Mouse (Mus musculus): ENCODE data around the gene Myh7b. TPM values are rescaled to one million over a fixed set of nuclear protein-coding genes. Genes with fewer than 3 reads are reported as not detected.

Gene Myh7b
- polyA plus RNA-seq (2012; rRNA removed): 0.04 TPM in 2 replicates

- no peak for DNase-seq (ENCODE audit: low read depth in 1 of 2, low spot score in 2 of 2)
- no peak for TF ChIP-seq CTCF (IDR thresholded peaks at IDR 0.05; ENCODE audit: extremely low read depth, insufficient read depth, insufficient read length, insufficient replicate concordance)
- Histone ChIP-seq H3K27ac (ENCODE audit: insufficient read depth, low read length) (no peak within 1 kb of the TSS), H3K4me1 (ENCODE audit: control insufficient read depth, insufficient read depth, insufficient read length) (peaks cover 5% of the 10 kb centered on the region; the same call in 1 of the 2 replicates), H3K27me3 (ENCODE audit: control insufficient read depth, insufficient read depth, low read length) (no peaks in the 10 kb centered on the region; the same call in 1 of the 2 replicates), H3K36me3 (ENCODE audit: control insufficient read depth, insufficient read depth, low read length) (no peaks in the 10 kb centered on the region), H3K4me3 (ENCODE audit: extremely low read depth, insufficient read depth, insufficient read length) (no peak within 1 kb of the TSS)
- WGBS: 56% methylated on average over 4 of the region's 4 CpGs
Observed at GRCm38 (mm10) chr2:155610978-155611377, at the start of gene Myh7b. Myh7b (plus strand) TSS chr2:155611212.

GRCm38 (mm10) chr2:155562209-155562608, 48.8 kb upstream of the Myh7b start:
- DNase-seq (ENCODE audit: low read depth in 1 of 2, low spot score in 2 of 2): no peak
- no peak overlapping the region for H3K27ac ChIP-seq (ENCODE audit: insufficient read depth, low read length)
- 51% methylated on average over 1 of the region's 1 CpGs for WGBS
- TF ChIP-seq CTCF (IDR thresholded peaks at IDR 0.05; ENCODE audit: extremely low read depth, insufficient read depth, insufficient read length, insufficient replicate concordance) (no peak), POLR2A (IDR thresholded peaks at IDR 0.05; ENCODE audit: low read depth, low read length) (no peak)
- H3K4me3 ChIP-seq (ENCODE audit: extremely low read depth, insufficient read depth, insufficient read length): no peak overlapping the region
- H3K36me3 ChIP-seq (ENCODE audit: control insufficient read depth, insufficient read depth, low read length): peaks cover 1% of the 10 kb centered on the region; the same call in 1 of the 2 replicates
- no peaks in the 10 kb centered on the region for H3K27me3 ChIP-seq (ENCODE audit: control insufficient read depth, insufficient read depth, low read length)
- H3K4me1 ChIP-seq (ENCODE audit: control insufficient read depth, insufficient read depth, insufficient read length): no peaks in the 10 kb centered on the region

- Histone ChIP-seq H3K4me1 (ENCODE audit: control insufficient read depth, insufficient read depth, insufficient read length) (no peaks in the 10 kb centered on the region), H3K27ac (ENCODE audit: insufficient read depth, low read length) (no peak overlapping the region), H3K27me3 (ENCODE audit: control insufficient read depth, insufficient read depth, low read length) (no peaks in the 10 kb centered on the region), H3K4me3 (ENCODE audit: extremely low read depth, insufficient read depth, insufficient read length) (no peak overlapping the region), H3K36me3 (ENCODE audit: control insufficient read depth, insufficient read depth, low read length) (peaks cover 1% of the 10 kb centered on the region; the same call in 1 of the 2 replicates)
- WGBS: 74% methylated on average over 4 of the region's 4 CpGs
- DNase-seq (ENCODE audit: low read depth in 1 of 2, low spot score in 2 of 2): no peak
- TF ChIP-seq POLR2A (IDR thresholded peaks at IDR 0.05; ENCODE audit: low read depth, low read length) (no peak), CTCF (IDR thresholded peaks at IDR 0.05; ENCODE audit: extremely low read depth, insufficient read depth, insufficient read length, insufficient replicate concordance) (no peak)
Observed at GRCm38 (mm10) chr2:155562934-155563333, 48.1 kb upstream of the Myh7b start.

GRCm38 (mm10) chr2:155567751-155568150, 43.3 kb upstream of the Myh7b start:
- H3K27ac ChIP-seq (ENCODE audit: insufficient read depth, low read length): no peak overlapping the region
- WGBS: 80% methylated on average over 5 of the region's 5 CpGs
- H3K4me1 ChIP-seq (ENCODE audit: control insufficient read depth, insufficient read depth, insufficient read length): no peaks in the 10 kb centered on the region
- 0 out of 2 replicates have a peak, but pooled peaks cover 1% of the 10 kb centered on the region for H3K36me3 ChIP-seq (ENCODE audit: control insufficient read depth, insufficient read depth, low read length)
- H3K27me3 ChIP-seq (ENCODE audit: control insufficient read depth, insufficient read depth, low read length): no peaks in the 10 kb centered on the region
- TF ChIP-seq CTCF (IDR thresholded peaks at IDR 0.05; ENCODE audit: extremely low read depth, insufficient read depth, insufficient read length, insufficient replicate concordance): no peak
- no peak for TF ChIP-seq POLR2A (IDR thresholded peaks at IDR 0.05; ENCODE audit: low read depth, low read length)
- no peak overlapping the region for H3K4me3 ChIP-seq (ENCODE audit: extremely low read depth, insufficient read depth, insufficient read length)
- no peak for DNase-seq (ENCODE audit: low read depth in 1 of 2, low spot score in 2 of 2)

GRCm38 (mm10) chr2:155569223-155569807, 41.7 kb upstream of the Myh7b start:
- Histone ChIP-seq H3K27ac (ENCODE audit: insufficient read depth, low read length) (no peak overlapping the region), H3K36me3 (ENCODE audit: control insufficient read depth, insufficient read depth, low read length) (0 out of 2 replicates have a peak, but pooled peaks cover 1% of the 10 kb centered on the region), H3K27me3 (ENCODE audit: control insufficient read depth, insufficient read depth, low read length) (no peaks in the 10 kb centered on the region), H3K4me1 (ENCODE audit: control insufficient read depth, insufficient read depth, insufficient read length) (no peaks in the 10 kb centered on the region), H3K4me3 (ENCODE audit: extremely low read depth, insufficient read depth, insufficient read length) (no peak overlapping the region)
- no peak for DNase-seq (ENCODE audit: low read depth in 1 of 2, low spot score in 2 of 2)
- 78% methylated on average over 3 of the region's 3 CpGs for whole genome bisulfite sequencing
- TF ChIP-seq CTCF (IDR thresholded peaks at IDR 0.05; ENCODE audit: extremely low read depth, insufficient read depth, insufficient read length, insufficient replicate concordance) (no peak), POLR2A (IDR thresholded peaks at IDR 0.05; ENCODE audit: low read depth, low read length) (no peak)

- Histone ChIP-seq H3K36me3 (ENCODE audit: control insufficient read depth, insufficient read depth, low read length) (0 out of 2 replicates have a peak, but pooled peaks cover 1% of the 10 kb centered on the region), H3K27ac (ENCODE audit: insufficient read depth, low read length) (no peak overlapping the region), H3K4me1 (ENCODE audit: control insufficient read depth, insufficient read depth, insufficient read length) (no peaks in the 10 kb centered on the region), H3K4me3 (ENCODE audit: extremely low read depth, insufficient read depth, insufficient read length) (no peak overlapping the region), H3K27me3 (ENCODE audit: control insufficient read depth, insufficient read depth, low read length) (no peaks in the 10 kb centered on the region)
- 93% methylated on average over 9 of the region's 9 CpGs for WGBS
- DNase-seq (ENCODE audit: low read depth in 1 of 2, low spot score in 2 of 2): no peak
- TF ChIP-seq POLR2A (IDR thresholded peaks at IDR 0.05; ENCODE audit: low read depth, low read length) (no peak), CTCF (IDR thresholded peaks at IDR 0.05; ENCODE audit: extremely low read depth, insufficient read depth, insufficient read length, insufficient replicate concordance) (no peak)
Observed at GRCm38 (mm10) chr2:155573001-155573400, 38.0 kb upstream of the Myh7b start.

GRCm38 (mm10) chr2:155573996-155574395, 37.0 kb upstream of the Myh7b start:
- Histone ChIP-seq H3K27me3 (ENCODE audit: control insufficient read depth, insufficient read depth, low read length) (no peaks in the 10 kb centered on the region), H3K4me1 (ENCODE audit: control insufficient read depth, insufficient read depth, insufficient read length) (no peaks in the 10 kb centered on the region), H3K36me3 (ENCODE audit: control insufficient read depth, insufficient read depth, low read length) (0 out of 2 replicates have a peak, but pooled peaks cover 1% of the 10 kb centered on the region), H3K27ac (ENCODE audit: insufficient read depth, low read length) (no peak overlapping the region), H3K4me3 (ENCODE audit: extremely low read depth, insufficient read depth, insufficient read length) (no peak overlapping the region)
- TF ChIP-seq POLR2A (IDR thresholded peaks at IDR 0.05; ENCODE audit: low read depth, low read length) (no peak), CTCF (IDR thresholded peaks at IDR 0.05; ENCODE audit: extremely low read depth, insufficient read depth, insufficient read length, insufficient replicate concordance) (no peak)
- no peak for DNase-seq (ENCODE audit: low read depth in 1 of 2, low spot score in 2 of 2)
- WGBS: 97% methylated on average over 7 of the region's 7 CpGs

Measured in spleen, adult 2 months (tissue).